Mouse (Mus musculus) embryonic fibroblast, embryonic 13.5 days (primary cell): ENCODE results near the gene Chst12. TPM values are rescaled to one million over a fixed set of nuclear protein-coding genes. Genes with fewer than 3 reads are reported as not detected.
"Not testable (repeated sequence)": the region's sequence is repeated elsewhere in the genome, so short reads cannot be mapped to it uniquely, and the experiment has no call there.

Experiments
- H3K27ac ChIP-seq: 2 replicates; pipeline ENCODE4 v1.5.1; 2012; ENCODE audit warnings: low read length, control low read depth, inconsistent platforms; ENCODE audit not compliant: insufficient read depth
- H3K4me1 ChIP-seq: 2 replicates; pipeline ENCODE4 v1.6.1; 2011; ENCODE audit warnings: low read length; ENCODE audit not compliant: control insufficient read depth, insufficient read depth
- H3K4me3 ChIP-seq: 2 replicates; pipeline ENCODE4 v1.5.1; 2011; ENCODE audit warnings: mild to moderate bottlenecking, control low read depth, low read length; ENCODE audit not compliant: insufficient read depth
- CTCF ChIP-seq: IDR thresholded peaks from 2 replicates; pipeline ENCODE4 v1.5.1; 2011; ENCODE audit warnings: mild to moderate bottlenecking, control low read depth, low read length, moderate library complexity, borderline replicate concordance; ENCODE audit not compliant: insufficient read depth
- POLR2A ChIP-seq: IDR thresholded peaks from 2 replicates; pipeline ENCODE4 v1.6.1; 2011; ENCODE audit warnings: low read depth, mild to moderate bottlenecking, control low read depth, low read length, moderate library complexity
- polyA plus RNA-seq: library from polyadenylated mRNA; stranded (reverse); fragments of >200 nt; gene quantifications from 2 replicates; pipeline ENCODE4 v1.2.4, GENCODE M21; 2011; ENCODE audit warnings: low read depth; ENCODE audit not compliant: missing spikeins, insufficient read length

The Chst12 gene
- 31.6 and 66.5 TPM in 2 replicates for polyA plus RNA-seq

DNA sequence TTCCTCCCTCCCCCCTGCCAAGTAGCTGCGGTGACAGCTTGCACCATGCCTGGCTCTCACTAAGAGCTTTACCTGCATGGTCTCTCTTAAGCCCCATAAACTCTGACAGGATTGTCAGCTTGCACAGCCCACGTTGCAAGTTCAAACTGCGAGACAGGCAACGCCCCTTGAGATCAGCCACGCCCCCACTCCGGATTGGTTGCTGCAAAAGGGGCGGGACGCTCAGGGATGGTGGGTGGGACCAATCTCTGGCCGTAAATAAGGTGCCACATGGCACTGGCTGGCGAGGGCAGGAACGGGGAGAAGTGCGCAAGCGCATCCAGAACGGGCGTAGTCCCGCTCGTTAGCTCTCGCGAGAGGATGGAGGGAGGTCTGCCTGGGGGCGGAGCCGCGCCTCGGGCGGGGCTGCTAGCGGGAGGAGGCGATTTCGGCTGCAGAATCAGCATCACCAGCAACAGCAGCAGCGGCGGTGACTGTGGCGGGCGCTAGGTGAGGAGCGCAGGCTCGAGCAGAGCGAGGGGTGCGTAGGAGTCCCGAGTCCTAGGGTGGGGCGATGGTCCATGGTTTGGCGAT, at the start of gene Chst12:
Chst12 (plus strand) TSS at position 343 of the 573 bp plus-strand sequence.
- no peak for TF ChIP-seq CTCF
- TF ChIP-seq POLR2A: peak; percentile 99
- Histone ChIP-seq H3K4me3 (peak within 1 kb of the TSS; percentile 74), H3K4me1 (peaks cover 28% of the 10 kb centered on the region), H3K27ac (peak within 1 kb of the TSS; percentile 80)

DNA sequence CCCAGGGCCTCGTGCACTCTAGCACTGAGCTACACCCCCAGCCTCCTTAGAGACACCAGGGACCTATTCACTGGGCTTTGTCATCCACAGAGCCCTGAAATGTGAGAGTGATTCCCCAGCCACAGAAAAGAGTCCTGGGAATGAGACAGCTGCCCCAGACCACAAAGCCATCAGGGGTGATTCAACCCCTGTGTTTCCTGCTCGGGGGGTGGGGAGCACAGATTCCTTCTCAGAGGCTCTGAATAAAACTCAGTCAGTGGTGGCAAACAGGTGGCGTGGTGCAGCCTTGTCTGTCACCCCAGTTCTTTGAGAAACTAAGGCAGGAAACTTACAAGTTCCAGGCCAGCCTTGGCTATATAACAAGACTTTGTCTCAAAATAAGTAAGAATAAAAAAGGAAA, 43.9 kb upstream of the Chst12 start:
- no peak overlapping the region for H3K27ac ChIP-seq
- H3K4me3 ChIP-seq: no peak overlapping the region
- TF ChIP-seq POLR2A: no peak
- no peak for TF ChIP-seq CTCF
- H3K4me1 ChIP-seq: no peaks in the 10 kb centered on the region

DNA sequence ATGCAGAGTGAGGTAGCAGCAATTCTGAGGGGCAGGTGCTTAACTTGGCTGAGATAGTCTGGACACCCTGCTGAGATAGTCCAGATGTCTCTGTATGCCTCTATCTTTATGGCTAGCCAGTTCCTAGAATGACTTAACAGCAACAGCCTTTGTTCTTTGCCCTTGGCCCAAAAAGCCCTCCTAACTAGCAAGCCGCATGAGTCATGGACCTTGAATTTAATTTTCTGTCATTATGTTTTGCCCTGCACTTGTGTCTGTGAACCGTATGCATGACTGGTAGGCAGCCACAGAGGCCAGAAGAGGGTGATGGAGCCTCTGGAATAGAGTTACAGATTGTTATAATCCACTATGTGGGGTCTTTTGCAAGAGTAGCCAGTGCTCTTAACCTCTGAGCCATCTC, 42.2 kb upstream of the Chst12 start:
- H3K4me1 ChIP-seq, H3K4me3 ChIP-seq, H3K27ac ChIP-seq: not testable (repeated sequence)

DNA sequence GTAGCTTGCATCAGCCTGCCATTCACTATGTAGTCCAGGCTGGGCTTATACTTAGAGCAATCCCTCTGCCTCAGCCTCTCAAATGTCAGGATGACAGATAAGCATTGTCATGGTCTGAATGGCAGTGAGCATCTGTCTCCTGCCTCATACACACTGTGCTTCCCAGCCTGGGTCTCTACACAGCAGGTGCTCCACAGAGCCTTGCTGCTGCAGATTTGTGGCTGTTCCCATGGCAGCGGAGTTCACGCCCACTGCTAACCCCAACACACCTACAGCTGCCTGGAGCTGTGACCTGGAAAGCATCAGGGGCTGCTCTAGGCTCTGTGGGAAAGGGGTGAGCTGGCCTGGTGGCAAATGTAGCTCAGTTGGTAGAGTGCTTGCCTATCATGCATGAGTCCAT, 40.4 kb upstream of the Chst12 start:
- H3K4me3 ChIP-seq: no peak overlapping the region
- TF ChIP-seq POLR2A: no peak
- no peak for TF ChIP-seq CTCF
- H3K27ac ChIP-seq: no peak overlapping the region
- no peaks in the 10 kb centered on the region for H3K4me1 ChIP-seq

DNA sequence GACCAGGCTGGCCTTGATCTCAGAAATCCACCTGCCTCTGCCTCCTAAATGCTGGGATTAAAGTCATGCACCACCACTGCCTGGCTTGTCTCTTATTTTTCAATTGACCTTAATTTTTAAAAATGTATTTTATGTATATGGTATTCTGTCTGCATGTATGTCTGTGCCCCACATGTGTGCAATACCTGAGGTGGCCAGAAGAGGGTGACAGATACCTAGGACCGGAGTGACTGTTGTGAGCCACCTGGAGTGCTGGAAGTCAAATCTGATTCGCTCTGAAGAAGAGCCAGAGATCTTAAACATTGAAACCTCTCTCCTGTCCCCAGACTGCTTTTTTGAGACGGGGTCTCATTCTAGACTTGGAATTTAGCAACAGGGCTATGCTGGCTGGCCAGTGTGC, 33.0 kb upstream of the Chst12 start:
- Histone ChIP-seq H3K4me1 (no peaks in the 10 kb centered on the region), H3K4me3 (no peak overlapping the region), H3K27ac (no peak overlapping the region)
- TF ChIP-seq POLR2A (no peak), CTCF (no peak)

DNA sequence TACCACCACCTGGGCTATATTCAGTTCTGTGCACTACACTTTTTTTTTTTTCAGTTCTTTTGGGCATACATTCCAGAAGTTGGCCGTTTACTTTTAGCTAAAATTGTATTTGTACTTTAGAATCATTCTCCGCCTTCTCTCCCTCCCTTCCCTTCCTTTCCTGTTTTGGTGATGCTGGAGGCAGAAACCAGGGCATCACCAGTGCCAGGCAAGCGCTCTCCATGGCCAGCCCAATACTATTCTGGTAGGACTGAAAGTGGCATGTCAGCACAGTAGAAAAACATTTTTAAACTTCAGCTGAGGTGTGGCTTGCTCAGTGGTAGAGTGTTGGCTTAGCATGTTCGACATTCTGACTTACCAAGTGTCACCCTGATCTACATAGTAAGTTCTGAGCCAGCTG, 23.9 kb upstream of the Chst12 start:
- Histone ChIP-seq H3K4me1 (no peaks in the 10 kb centered on the region), H3K27ac (no peak overlapping the region), H3K4me3 (no peak overlapping the region)
- TF ChIP-seq POLR2A: no peak
- no peak for TF ChIP-seq CTCF

DNA sequence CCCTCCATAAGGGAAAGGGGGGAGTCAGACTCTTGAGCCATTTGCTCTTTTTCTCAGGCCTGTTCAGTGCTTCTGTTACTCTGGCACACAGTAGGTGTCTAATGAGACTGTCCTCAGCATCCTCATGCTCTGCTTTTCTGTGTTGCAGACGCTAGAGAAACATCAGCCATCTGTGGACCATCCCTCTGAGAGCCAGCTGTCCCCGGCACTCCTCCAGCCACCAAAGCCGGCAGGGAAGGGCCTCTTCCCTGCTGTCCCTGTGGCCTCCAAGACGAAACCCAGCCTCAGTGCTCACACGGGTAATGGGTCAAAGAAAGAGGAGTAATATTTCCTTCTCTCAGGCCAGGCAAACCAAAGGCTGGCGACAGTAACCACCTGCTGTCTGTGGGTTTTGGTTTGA, 14.2 kb upstream of the Chst12 start:
- TF ChIP-seq CTCF (no peak), POLR2A (no peak)
- H3K27ac ChIP-seq: no peak overlapping the region
- no peak overlapping the region for H3K4me3 ChIP-seq
- H3K4me1 ChIP-seq: no peaks in the 10 kb centered on the region

DNA sequence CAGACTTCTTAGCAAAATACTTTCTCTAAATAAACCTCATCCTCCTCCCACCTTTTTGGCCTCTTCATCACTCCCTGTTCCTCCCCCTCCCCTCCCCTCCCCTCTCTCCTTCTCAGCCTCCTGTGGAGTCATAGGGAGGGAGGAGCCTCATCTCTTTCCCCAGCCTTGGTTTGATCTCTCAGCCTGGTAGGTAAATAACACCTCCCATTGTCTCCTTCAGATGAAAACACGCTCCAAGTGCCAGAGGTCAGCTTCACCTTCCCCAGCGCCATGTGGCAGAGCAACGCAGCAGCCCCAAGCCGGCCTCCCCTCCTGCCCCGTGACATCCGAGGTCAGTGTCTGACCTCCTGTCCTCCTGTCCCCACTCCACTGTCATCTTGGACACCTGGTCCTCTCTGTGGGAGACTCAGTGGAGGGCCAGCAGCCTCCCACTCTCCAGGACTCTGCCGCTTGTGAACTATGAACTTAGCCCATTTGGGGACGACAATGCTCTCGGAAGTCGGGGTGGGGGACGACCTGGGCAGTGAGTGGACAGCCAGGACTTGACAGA, 12.6 kb upstream of the Chst12 start:
- Histone ChIP-seq H3K4me3 (no peak overlapping the region), H3K4me1 (no peaks in the 10 kb centered on the region), H3K27ac (no peak overlapping the region)
- no peak for TF ChIP-seq CTCF
- no peak for TF ChIP-seq POLR2A

DNA sequence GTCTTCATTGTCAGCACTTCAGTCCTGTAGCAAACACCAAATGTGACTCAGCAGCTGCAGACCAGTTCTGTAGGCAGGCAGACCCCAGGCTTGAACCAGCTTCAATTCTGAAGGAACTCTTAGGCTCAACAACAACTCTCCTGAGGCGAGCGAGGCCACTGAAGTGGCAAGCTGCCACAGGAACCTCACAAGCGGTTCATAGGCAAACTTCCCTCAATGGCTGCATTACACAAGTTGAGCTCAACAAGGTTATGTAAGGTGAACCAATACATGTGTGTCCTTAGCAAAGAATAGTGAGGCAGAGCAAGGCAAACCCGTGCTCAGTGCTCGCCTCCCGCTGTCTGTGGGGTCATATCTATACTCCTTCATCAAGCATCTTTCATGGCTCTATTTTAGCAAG, 7.2 kb upstream of the Chst12 start:
- Histone ChIP-seq H3K4me1 (peaks cover 7% of the 10 kb centered on the region; the same call in 1 of the 2 replicates), H3K4me3 (no peak overlapping the region), H3K27ac (no peak overlapping the region)
- TF ChIP-seq CTCF: no peak

DNA sequence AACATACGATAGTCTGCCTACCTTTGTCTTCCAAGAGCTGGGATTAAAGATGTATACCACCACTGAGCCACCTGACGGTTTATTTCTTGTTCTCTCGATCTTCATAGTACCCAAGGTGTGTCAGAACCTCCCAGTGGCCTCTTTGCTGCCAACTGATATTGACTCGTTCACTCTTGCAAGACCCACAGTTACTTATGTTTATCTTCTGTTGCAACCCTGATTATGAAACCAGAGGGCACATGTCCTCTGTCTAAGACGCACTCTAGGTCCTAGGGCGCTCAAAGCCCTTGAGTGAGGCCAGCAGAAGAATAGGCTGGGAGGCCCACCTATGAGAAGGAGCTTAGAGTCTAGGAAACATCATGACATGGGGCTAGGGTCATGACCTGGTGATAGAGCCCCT, 4.6 kb upstream of the Chst12 start:
- Histone ChIP-seq H3K4me1 (peaks cover 17% of the 10 kb centered on the region), H3K4me3 (no peak overlapping the region), H3K27ac (no peak overlapping the region)
- TF ChIP-seq CTCF: no peak
- no peak for TF ChIP-seq POLR2A
